Mouse (Mus musculus) layer of hippocampus, adult 11-12 months (tissue): ENCODE measurements around the gene Spc24.
"Not testable (repeated sequence)": the region's sequence is repeated elsewhere in the genome, so short reads cannot be mapped to it uniquely, and the experiment has no call there.

Experiments
- DNase-seq: peaks from one replicate; pipeline ENCODE4 v3.0.0; 2022; ENCODE audit warnings: low spot score

The Spc24 gene

GRCm38 (mm10) chr9:21784517-21785307 is 24.6 kb upstream of the Spc24 start:
- no peak for DNase-seq

GRCm38 (mm10) chr9:21781657-21782468 is 21.8 kb upstream of the Spc24 start:
- DNase-seq = no peak

GRCm38 (mm10) chr9:21777726-21778125 is 17.6 kb upstream of the Spc24 start:
- DNase-seq = no peak

GRCm38 (mm10) chr9:21774353-21774752 is 14.2 kb upstream of the Spc24 start:
- DNase-seq = no peak

GRCm38 (mm10) chr9:21773396-21773795 is 13.3 kb upstream of the Spc24 start:
- DNase-seq = not testable (repeated sequence)

- no peak for DNase-seq
Measured at GRCm38 (mm10) chr9:21769558-21770183, 9.6 kb upstream of the Spc24 start.

GRCm38 (mm10) chr9:21768511-21769411 is 8.7 kb upstream of the Spc24 start:
- DNase-seq = no peak

- DNase-seq = no peak
Measured at GRCm38 (mm10) chr9:21767896-21768295, 7.8 kb upstream of the Spc24 start.

GRCm38 (mm10) chr9:21764084-21764999 is 4.2 kb upstream of the Spc24 start:
- DNase-seq = no peak

- no peak for DNase-seq
Measured at GRCm38 (mm10) chr9:21762135-21762534, 2.0 kb upstream of the Spc24 start.

GRCm38 (mm10) chr9:21759718-21760117 is 385 bp downstream of the Spc24 start:
- no peak for DNase-seq

GRCm38 (mm10) chr9:21758576-21759529 is 1.2 kb downstream of the Spc24 start:
- DNase-seq = no peak

GRCm38 (mm10) chr9:21754516-21755321 is 5.4 kb downstream of the Spc24 start:
- no peak for DNase-seq

GRCm38 (mm10) chr9:21754003-21754402 is 6.1 kb downstream of the Spc24 start:
- DNase-seq = peak; percentile 30

GRCm38 (mm10) chr9:21752252-21752792 is 7.8 kb downstream of the Spc24 start:
- no peak for DNase-seq

- DNase-seq = no peak
Measured at GRCm38 (mm10) chr9:21751347-21751746, 8.8 kb downstream of the Spc24 start.

GRCm38 (mm10) chr9:21750370-21750769 is 9.7 kb downstream of the Spc24 start:
- no peak for DNase-seq
